ENCODE assay signal across 1 mouse cellular context in the genomic region with DNA sequence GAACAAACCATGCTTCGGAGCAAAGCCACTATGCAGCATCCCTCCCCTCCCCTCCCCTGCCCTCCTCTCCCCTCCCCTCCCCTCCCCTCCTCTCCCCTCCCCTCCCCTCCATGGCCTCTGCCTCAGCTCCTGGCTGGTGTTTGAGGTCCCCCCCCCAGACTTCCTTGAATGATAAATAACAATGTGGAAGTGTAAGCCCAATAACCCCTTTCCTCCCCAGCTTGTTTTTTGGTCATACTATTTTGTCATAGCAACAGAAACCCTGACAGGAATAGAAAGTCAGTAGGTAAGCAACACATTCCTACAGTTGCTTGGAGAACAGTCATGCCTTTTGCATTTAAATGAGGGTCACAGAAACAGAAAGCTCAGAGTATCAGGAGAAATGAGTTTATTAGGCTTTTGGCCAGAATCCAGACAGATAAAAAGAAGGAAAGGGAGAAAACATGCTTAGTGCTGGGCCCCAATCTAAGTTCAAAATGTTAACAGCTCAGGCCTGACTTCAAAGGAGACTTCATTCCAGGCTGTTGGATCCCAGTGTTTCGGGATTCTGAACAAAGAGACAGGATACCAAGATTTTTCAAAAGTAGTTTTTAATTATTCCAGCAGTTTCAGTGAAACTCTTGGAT.
A peak's percentile ranks its signal among the peaks of the same experiment; 100 is the strongest.
TF ChIP-seq lines count a peak whose summit lies in the region.

No protein-coding gene starts in this region.

TF ChIP-seq in MEL, 35 proteins besides CTCF, POLR2A, EP300 and RAD21:
- no peak for TF ChIP-seq BHLHE40 (IDR thresholded peaks at IDR 0.05; ENCODE audit: borderline replicate concordance, low read depth, low read length)
- no peak for TF ChIP-seq SMC3 (IDR thresholded peaks at IDR 0.05; ENCODE audit: low read depth, low read length)
- no peak for TF ChIP-seq MEF2A (IDR thresholded peaks at IDR 0.05; ENCODE audit: extremely low read depth, insufficient replicate concordance, low read depth, low read length, poor library complexity, severe bottlenecking)
- TF ChIP-seq MAX (IDR thresholded peaks at IDR 0.05; ENCODE audit: low read length): no peak
- no peak for TF ChIP-seq MYB (IDR thresholded peaks at IDR 0.05; ENCODE audit: low read depth, low read length)
- no peak for TF ChIP-seq MAFK (IDR thresholded peaks at IDR 0.05; ENCODE audit: borderline replicate concordance, low read depth, low read length)
- peak; percentile 72; the same call in 1 of the 2 replicates for TF ChIP-seq MYC (IDR thresholded peaks at IDR 0.05; ENCODE audit: low read depth, low read length)
- no peak for TF ChIP-seq KAT2A (conservative IDR thresholded peaks at IDR 0.05; ENCODE audit: low read depth, low read length)
- no peak for TF ChIP-seq TAL1 (IDR thresholded peaks at IDR 0.05; ENCODE audit: low read length)
- TF ChIP-seq JUND (IDR thresholded peaks at IDR 0.05; ENCODE audit: low read depth, low read length): no peak
- TF ChIP-seq POLR2AphosphoS2 (IDR thresholded peaks at IDR 0.05; ENCODE audit: low read length): no peak
- no peak for TF ChIP-seq CHD2 (IDR thresholded peaks at IDR 0.05; ENCODE audit: low read length)
- TF ChIP-seq ETS1 (IDR thresholded peaks at IDR 0.05; ENCODE audit: low read depth, low read length): peak; percentile 60; the same call in 1 of the 2 replicates
- 0 out of 2 replicates have a peak, but pooled peaks have one; percentile 62 for TF ChIP-seq TBP (IDR thresholded peaks at IDR 0.05; ENCODE audit: low read depth, low read length)
- no peak for TF ChIP-seq ZC3H11A (IDR thresholded peaks at IDR 0.05; ENCODE audit: low read depth, low read length)
- peak; percentile 46; the same call in 1 of the 2 replicates for TF ChIP-seq ELF1 (IDR thresholded peaks at IDR 0.05; ENCODE audit: low read depth, low read length)
- TF ChIP-seq NRF1 (IDR thresholded peaks at IDR 0.05; ENCODE audit: insufficient read depth, low read depth, low read length, poor library complexity, severe bottlenecking): no peak
- TF ChIP-seq TCF12 (IDR thresholded peaks at IDR 0.05; ENCODE audit: low read depth, low read length): 0 out of 2 replicates have a peak, but pooled peaks have one; percentile 27
- peak; percentile 73 for TF ChIP-seq MXI1 (IDR thresholded peaks at IDR 0.05; ENCODE audit: low read depth, low read length)
- no peak for TF ChIP-seq E2F4 (IDR thresholded peaks at IDR 0.05; ENCODE audit: borderline replicate concordance, low read depth, low read length)
- no peak for TF ChIP-seq UBTF (IDR thresholded peaks at IDR 0.05; ENCODE audit: borderline replicate concordance, insufficient read depth, low read depth, low read length)
- TF ChIP-seq SIN3A (IDR thresholded peaks at IDR 0.05; ENCODE audit: low read length): no peak; the same call in 1 of the 2 replicates
- no peak for TF ChIP-seq USF2 (IDR thresholded peaks at IDR 0.05; ENCODE audit: borderline replicate concordance in 1 of 2, insufficient read depth in 1 of 2, low read depth in 1 of 2, low read length in 2 of 2)
- TF ChIP-seq NELFE (IDR thresholded peaks at IDR 0.05; ENCODE audit: low read depth, low read length): no peak
- no peak for TF ChIP-seq ZKSCAN1 (IDR thresholded peaks at IDR 0.05; ENCODE audit: low read depth, low read length)
- peak; percentile 66 for TF ChIP-seq GATA1 (IDR thresholded peaks at IDR 0.05; ENCODE audit: low read depth, low read length)
- TF ChIP-seq HCFC1 (IDR thresholded peaks at IDR 0.05; ENCODE audit: low read depth, low read length): no peak
- peak; percentile 64 for TF ChIP-seq ZNF384 (IDR thresholded peaks at IDR 0.05; ENCODE audit: low read depth, low read length)
- no peak for TF ChIP-seq USF1 (IDR thresholded peaks at IDR 0.05; ENCODE audit: low read depth, low read length)
- TF ChIP-seq POLR2AphosphoS5 (IDR thresholded peaks at IDR 0.05; ENCODE audit: borderline replicate concordance, low read depth, low read length): no peak
- TF ChIP-seq GABPA (IDR thresholded peaks at IDR 0.05; ENCODE audit: low read depth, low read length): no peak
- no peak for TF ChIP-seq ZMIZ1 (IDR thresholded peaks at IDR 0.05; ENCODE audit: low read depth, low read length)
- TF ChIP-seq RCOR1 (IDR thresholded peaks at IDR 0.05; ENCODE audit: low read depth, low read length): peak; percentile 43; the same call in 1 of the 2 replicates
- no peak for TF ChIP-seq CHD1 (IDR thresholded peaks at IDR 0.05; ENCODE audit: low read depth, low read length)
- peak; percentile 70; the same call in 1 of the 2 replicates for TF ChIP-seq MAZ (IDR thresholded peaks at IDR 0.05; ENCODE audit: low read depth, low read length)
